Mouse (Mus musculus) bone marrow, adult 2 months (tissue): ENCODE measurements around the gene Unk.

Source experiments
- CTCF ChIP-seq: fragments of 200-500 bp; IDR thresholded peaks from 2 replicates; pipeline ENCODE4 v1.5.1; 2011; ENCODE audit warnings: low read length, control low read depth; ENCODE audit not compliant: control insufficient read depth, insufficient read depth
- POLR2A ChIP-seq: fragments of 200-500 bp; IDR thresholded peaks from 2 replicates; pipeline ENCODE4 v1.6.1; 2011; ENCODE audit warnings: low read depth, mild to moderate bottlenecking, control low read depth, low read length, borderline replicate concordance; ENCODE audit not compliant: control insufficient read depth

- TF ChIP-seq POLR2A = peak; percentile 25; the same call in 1 of the 2 replicates
- TF ChIP-seq CTCF = no peak
Observed at GRCm38 (mm10) chr11:116059691-116060025, 29.5 kb downstream of the Unk start.
